Mouse (Mus musculus): Measurements from ENCODE around the gene Dapk3. TPM values are rescaled to one million over a fixed set of nuclear protein-coding genes. Genes with fewer than 3 reads are reported as not detected.
A peak's percentile ranks its signal among the peaks of the same experiment; 100 is the strongest.

Dapk3 gene
- polyA plus RNA-seq, 1 experiment, result not detected

DNA sequence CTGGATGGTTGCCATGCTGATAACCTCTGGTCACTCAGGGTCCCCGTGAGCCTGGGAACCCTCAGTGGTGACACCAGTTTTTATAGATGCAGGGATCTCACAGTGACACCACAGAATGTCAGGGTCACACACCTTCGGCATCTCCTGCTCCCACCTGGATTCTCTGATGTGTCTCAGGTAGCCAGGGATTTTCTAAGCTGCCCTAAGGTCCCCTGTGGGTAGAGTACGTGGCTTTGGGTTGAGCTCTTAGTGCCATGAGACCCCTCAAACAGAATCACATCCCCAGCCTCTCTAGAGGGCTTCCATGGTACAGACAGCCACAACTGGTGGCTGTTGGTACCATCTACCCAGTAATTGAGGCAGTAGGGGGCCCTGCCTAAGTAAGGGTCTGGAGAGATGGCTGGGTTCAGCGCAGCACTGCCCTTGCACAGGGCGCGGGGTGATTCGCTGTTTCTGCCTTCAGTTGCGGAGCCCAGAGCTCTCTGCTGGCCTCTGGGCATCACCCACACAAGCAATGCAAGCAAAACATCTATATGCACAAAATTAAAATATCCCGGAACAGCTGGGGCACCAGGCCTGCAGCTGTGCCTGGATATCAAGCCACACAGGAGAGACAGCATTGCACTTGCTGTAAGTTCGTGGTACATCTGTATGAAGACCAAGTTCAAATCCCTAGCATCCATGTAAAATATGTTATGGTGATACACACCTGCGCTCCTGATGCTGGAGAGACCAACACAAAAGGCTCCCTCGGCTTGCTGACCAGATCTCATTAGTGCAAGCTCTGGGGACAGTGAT is 53.9 kb downstream of the Dapk3 start:
- Histone ChIP-seq H3K4me1 (ENCODE audit: control insufficient read depth, insufficient read depth, low read length) (peaks cover 33% of the 10 kb centered on the region), H3K27ac (ENCODE audit: insufficient read depth, low read depth, low read length) (no peak overlapping the region), H3K4me3 (ENCODE audit: insufficient read depth, low read depth, low read length) (no peak overlapping the region)
- TF ChIP-seq CTCF (IDR thresholded peaks at IDR 0.05; ENCODE audit: insufficient read depth, low read depth, low read length) (no peak), POLR2A (IDR thresholded peaks at IDR 0.05; ENCODE audit: insufficient read depth, low read depth, low read length) (no peak)
- 71% methylated on average over 12 of the region's 12 CpGs for WGBS

DNA sequence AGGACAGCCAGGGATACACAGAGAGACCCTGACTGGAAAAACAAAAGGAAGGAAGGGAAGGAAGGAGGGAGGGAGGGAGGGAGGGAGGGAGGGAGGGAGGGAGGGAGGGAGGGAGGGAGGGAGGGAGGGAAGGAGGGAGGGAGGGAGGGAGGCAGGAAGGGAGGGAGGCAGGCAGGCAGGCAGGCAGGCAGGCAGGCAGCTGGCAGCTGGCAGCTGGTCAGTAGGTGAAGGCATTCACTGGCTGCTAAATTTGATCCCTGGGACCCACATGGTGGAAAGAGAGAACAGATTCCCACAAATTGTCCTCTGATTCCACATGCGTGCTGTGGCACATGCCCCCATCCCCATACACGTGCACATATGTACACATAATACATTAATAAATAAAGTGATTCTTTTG is 55.8 kb downstream of the Dapk3 start:
- Histone ChIP-seq H3K4me3 (ENCODE audit: insufficient read depth, low read depth, low read length) (no peak overlapping the region), H3K27ac (ENCODE audit: insufficient read depth, low read depth, low read length) (no peak overlapping the region), H3K4me1 (ENCODE audit: control insufficient read depth, insufficient read depth, low read length) (peaks cover 26% of the 10 kb centered on the region)
- WGBS, result 84% methylated on average over 2 of the region's 2 CpGs
- TF ChIP-seq CTCF (IDR thresholded peaks at IDR 0.05; ENCODE audit: insufficient read depth, low read depth, low read length), result no peak
- no peak for TF ChIP-seq POLR2A (IDR thresholded peaks at IDR 0.05; ENCODE audit: insufficient read depth, low read depth, low read length)

DNA sequence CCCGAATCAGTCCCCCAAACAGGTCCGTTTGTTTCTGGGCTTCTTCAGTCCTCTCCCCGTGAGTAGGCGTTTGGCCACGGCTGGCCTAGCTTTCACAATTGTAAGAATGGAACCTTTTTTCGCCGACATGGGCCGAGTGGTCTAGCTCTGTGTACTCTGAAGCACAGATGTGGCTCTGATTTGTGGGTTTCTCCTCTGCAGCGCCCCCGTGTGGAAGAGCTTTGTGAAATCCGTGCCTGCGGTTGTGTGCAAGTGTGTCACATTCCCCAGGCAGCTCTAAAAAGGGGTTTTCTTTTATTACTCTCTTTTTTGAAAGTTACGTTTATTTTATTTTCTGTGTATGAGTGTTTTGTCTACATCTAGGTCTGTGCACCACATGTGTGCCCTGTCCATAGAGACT is 58.1 kb downstream of the Dapk3 start:
- Histone ChIP-seq H3K27ac (ENCODE audit: insufficient read depth, low read depth, low read length) (no peak overlapping the region), H3K4me3 (ENCODE audit: insufficient read depth, low read depth, low read length) (no peak overlapping the region), H3K4me1 (ENCODE audit: control insufficient read depth, insufficient read depth, low read length) (peaks cover 31% of the 10 kb centered on the region)
- WGBS, result 23% methylated on average over 13 of the region's 13 CpGs
- peak; percentile 55 for TF ChIP-seq CTCF (IDR thresholded peaks at IDR 0.05; ENCODE audit: insufficient read depth, low read depth, low read length)
- no peak for TF ChIP-seq POLR2A (IDR thresholded peaks at IDR 0.05; ENCODE audit: insufficient read depth, low read depth, low read length)

DNA sequence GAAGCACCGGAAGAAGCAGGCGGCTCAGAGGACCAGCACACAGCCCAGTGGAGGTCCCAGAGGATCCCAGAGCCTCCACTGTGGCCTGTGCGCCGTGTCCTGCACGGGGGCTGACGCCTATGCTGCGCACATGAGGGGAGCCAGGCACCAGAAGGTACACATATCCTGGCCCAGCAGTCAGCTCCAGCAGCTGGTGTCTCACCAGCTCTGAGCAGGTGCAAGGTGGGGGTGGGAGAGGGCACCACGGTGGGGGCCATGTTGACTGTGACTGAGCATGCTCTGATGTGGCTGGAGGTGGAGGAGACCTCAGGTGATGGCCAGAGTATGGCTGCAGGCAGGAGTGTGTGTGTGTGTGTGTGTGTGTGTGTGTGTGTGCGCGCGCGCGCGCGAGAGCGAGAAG is 59.2 kb downstream of the Dapk3 start:
- TF ChIP-seq CTCF (IDR thresholded peaks at IDR 0.05; ENCODE audit: insufficient read depth, low read depth, low read length) (no peak), POLR2A (IDR thresholded peaks at IDR 0.05; ENCODE audit: insufficient read depth, low read depth, low read length) (no peak)
- H3K4me1 ChIP-seq (ENCODE audit: control insufficient read depth, insufficient read depth, low read length), result peaks cover 23% of the 10 kb centered on the region
- no peak overlapping the region for H3K4me3 ChIP-seq (ENCODE audit: insufficient read depth, low read depth, low read length)
- WGBS, result 93% methylated on average over 16 of the region's 16 CpGs
- H3K27ac ChIP-seq (ENCODE audit: insufficient read depth, low read depth, low read length), result no peak overlapping the region

Other genes with a start within 250 kb of the Dapk3 start
- gene Gng7, start 168.1 kb upstream of the Dapk3 start, polyA plus RNA-seq (2012; ENCODE audit: insufficient read depth, insufficient read length, low replicate concordance, missing spikeins), result not detected in 2 replicates
- gene Diras1, start 157.3 kb upstream of the Dapk3 start, polyA plus RNA-seq (2012; ENCODE audit: insufficient read depth, insufficient read length, low replicate concordance, missing spikeins), result not detected in 2 replicates
- not detected in 2 replicates for gene Slc39a3, start 145.6 kb upstream of the Dapk3 start, polyA plus RNA-seq (2012; ENCODE audit: insufficient read depth, insufficient read length, low replicate concordance, missing spikeins)
- gene Sgta, start 122.8 kb upstream of the Dapk3 start, polyA plus RNA-seq (2012; ENCODE audit: insufficient read depth, insufficient read length, low replicate concordance, missing spikeins), result not detected in 2 replicates
- not detected in 2 replicates for gene Thop1, start 113.0 kb upstream of the Dapk3 start, polyA plus RNA-seq (2012; ENCODE audit: insufficient read depth, insufficient read length, low replicate concordance, missing spikeins)
- gene Creb3l3, start 84.1 kb upstream of the Dapk3 start, polyA plus RNA-seq (2012; ENCODE audit: insufficient read depth, insufficient read length, low replicate concordance, missing spikeins), result not detected in 2 replicates
- gene Map2k2, start 77.1 kb upstream of the Dapk3 start, polyA plus RNA-seq (2012; ENCODE audit: insufficient read depth, insufficient read length, low replicate concordance, missing spikeins), result not detected in 2 replicates
- gene Zbtb7a, start 47.8 kb upstream of the Dapk3 start, polyA plus RNA-seq (2012; ENCODE audit: insufficient read depth, insufficient read length, low replicate concordance, missing spikeins), result 77.0 TPM in 1 of 2 replicates, not detected in the other
- gene Pias4, start 15.1 kb upstream of the Dapk3 start, polyA plus RNA-seq (2012; ENCODE audit: insufficient read depth, insufficient read length, low replicate concordance, missing spikeins), result not detected in 2 replicates
- gene Eef2, start 6.4 kb upstream of the Dapk3 start, polyA plus RNA-seq (2012; ENCODE audit: insufficient read depth, insufficient read length, low replicate concordance, missing spikeins), result 423 and 2,167 TPM in 2 replicates
- not detected in 2 replicates for gene 4930442H23Rik, start 844 bp downstream of the Dapk3 start, polyA plus RNA-seq (2012; ENCODE audit: insufficient read depth, insufficient read length, low replicate concordance, missing spikeins)
- gene Nmrk2, start 19.0 kb downstream of the Dapk3 start, polyA plus RNA-seq (2012; ENCODE audit: insufficient read depth, insufficient read length, low replicate concordance, missing spikeins), result not detected in 2 replicates
- not detected in 2 replicates for gene Atcay, start 47.8 kb downstream of the Dapk3 start, polyA plus RNA-seq (2012; ENCODE audit: insufficient read depth, insufficient read length, low replicate concordance, missing spikeins)
- not detected in 2 replicates for gene Zfr2, start 50.1 kb downstream of the Dapk3 start, polyA plus RNA-seq (2012; ENCODE audit: insufficient read depth, insufficient read length, low replicate concordance, missing spikeins)
- not detected in 2 replicates for gene Matk, start 69.9 kb downstream of the Dapk3 start, polyA plus RNA-seq (2012; ENCODE audit: insufficient read depth, insufficient read length, low replicate concordance, missing spikeins)
- gene Mrpl54, start 83.9 kb downstream of the Dapk3 start, polyA plus RNA-seq (2012; ENCODE audit: insufficient read depth, insufficient read length, low replicate concordance, missing spikeins), result not detected in 2 replicates
- gene Apba3, start 84.0 kb downstream of the Dapk3 start, polyA plus RNA-seq (2012; ENCODE audit: insufficient read depth, insufficient read length, low replicate concordance, missing spikeins), result not detected in 2 replicates
- gene Tjp3, start 108.6 kb downstream of the Dapk3 start, polyA plus RNA-seq (2012; ENCODE audit: insufficient read depth, insufficient read length, low replicate concordance, missing spikeins), result not detected in 2 replicates
- 935 TPM in 1 of 2 replicates, not detected in the other for gene Pip5k1c, start 110.0 kb downstream of the Dapk3 start, polyA plus RNA-seq (2012; ENCODE audit: insufficient read depth, insufficient read length, low replicate concordance, missing spikeins)
- gene Cactin, start 138.1 kb downstream of the Dapk3 start, polyA plus RNA-seq (2012; ENCODE audit: insufficient read depth, insufficient read length, low replicate concordance, missing spikeins), result not detected in 2 replicates
- not detected in 2 replicates for gene Tbxa2r, start 145.7 kb downstream of the Dapk3 start, polyA plus RNA-seq (2012; ENCODE audit: insufficient read depth, insufficient read length, low replicate concordance, missing spikeins)
- gene Gipc3, start 160.3 kb downstream of the Dapk3 start, polyA plus RNA-seq (2012; ENCODE audit: insufficient read depth, insufficient read length, low replicate concordance, missing spikeins), result not detected in 2 replicates
- not detected in 2 replicates for gene Hmg20b, start 167.5 kb downstream of the Dapk3 start, polyA plus RNA-seq (2012; ENCODE audit: insufficient read depth, insufficient read length, low replicate concordance, missing spikeins)
- gene Mfsd12, start 174.5 kb downstream of the Dapk3 start, polyA plus RNA-seq (2012; ENCODE audit: insufficient read depth, insufficient read length, low replicate concordance, missing spikeins), result not detected in 2 replicates
- not detected in 2 replicates for gene 4930404N11Rik, start 182.8 kb downstream of the Dapk3 start, polyA plus RNA-seq (2012; ENCODE audit: insufficient read depth, insufficient read length, low replicate concordance, missing spikeins)
- not detected in 2 replicates for gene Fzr1, start 195.5 kb downstream of the Dapk3 start, polyA plus RNA-seq (2012; ENCODE audit: insufficient read depth, insufficient read length, low replicate concordance, missing spikeins)
- gene Dohh, start 201.4 kb downstream of the Dapk3 start, polyA plus RNA-seq (2012; ENCODE audit: insufficient read depth, insufficient read length, low replicate concordance, missing spikeins), result not detected in 2 replicates
- not detected in 2 replicates for gene Gm48551, start 201.5 kb downstream of the Dapk3 start, polyA plus RNA-seq (2012; ENCODE audit: insufficient read depth, insufficient read length, low replicate concordance, missing spikeins)
- not detected in 2 replicates for gene Gm48552, start 206.0 kb downstream of the Dapk3 start, polyA plus RNA-seq (2012; ENCODE audit: insufficient read depth, insufficient read length, low replicate concordance, missing spikeins)
- gene Smim24, start 210.0 kb downstream of the Dapk3 start, polyA plus RNA-seq (2012; ENCODE audit: insufficient read depth, insufficient read length, low replicate concordance, missing spikeins), result not detected in 2 replicates

Measured in olfactory bulb, adult 2 months (tissue).